Mouse (Mus musculus): ENCODE results near the gene Cyp4a10.
"Not testable (repeated sequence)": the region's sequence is repeated elsewhere in the genome, so short reads cannot be mapped to it uniquely, and the experiment has no call there.

The Cyp4a10 gene

GRCm38 (mm10) chr4:115518000-115518399, at the start of gene Cyp4a10:
Gene Cyp4a10 (plus strand): TSS chr4:115518264.
- not testable (repeated sequence) for DNase-seq

GRCm38 (mm10) chr4:115473585-115473984, 44.5 kb upstream of the Cyp4a10 start:
- not testable (repeated sequence) for DNase-seq

GRCm38 (mm10) chr4:115476051-115476450, 42.0 kb upstream of the Cyp4a10 start:
- not testable (repeated sequence) for DNase-seq

- DNase-seq = no peak
Measured at GRCm38 (mm10) chr4:115481006-115481652, 36.9 kb upstream of the Cyp4a10 start.

GRCm38 (mm10) chr4:115496001-115496400, 22.1 kb upstream of the Cyp4a10 start, which contains the start of gene Cyp4a14:
Gene Cyp4a14 (minus strand): TSS chr4:115496142.
- DNase-seq = no peak

- DNase-seq = no peak
Measured at GRCm38 (mm10) chr4:115497466-115497865, 20.6 kb upstream of the Cyp4a10 start.

GRCm38 (mm10) chr4:115513964-115514363, 4.1 kb upstream of the Cyp4a10 start:
- not testable (repeated sequence) for DNase-seq

GRCm38 (mm10) chr4:115519444-115519843, 1.4 kb downstream of the Cyp4a10 start:
- DNase-seq = no peak

GRCm38 (mm10) chr4:115521766-115522165, 3.7 kb downstream of the Cyp4a10 start:
- DNase-seq = no peak

- no peak for DNase-seq
Measured at GRCm38 (mm10) chr4:115545101-115545500, 27.0 kb downstream of the Cyp4a10 start.

GRCm38 (mm10) chr4:115546141-115546828, 28.2 kb downstream of the Cyp4a10 start:
- DNase-seq = no peak

GRCm38 (mm10) chr4:115552726-115553125, 34.7 kb downstream of the Cyp4a10 start:
- DNase-seq = no peak

- DNase-seq = no peak
Measured at GRCm38 (mm10) chr4:115555513-115555912, 37.4 kb downstream of the Cyp4a10 start.

GRCm38 (mm10) chr4:115557861-115558561, 39.9 kb downstream of the Cyp4a10 start:
- DNase-seq = no peak

GRCm38 (mm10) chr4:115561236-115561635, 43.2 kb downstream of the Cyp4a10 start:
- not testable (repeated sequence) for DNase-seq

- DNase-seq = no peak
Measured at GRCm38 (mm10) chr4:115563401-115563800, 45.3 kb downstream of the Cyp4a10 start, which contains the start of gene Cyp4a31. Gene Cyp4a31 (plus strand): TSS chr4:115563649.

- DNase-seq = not testable (repeated sequence)
Measured at GRCm38 (mm10) chr4:115564469-115565225, 46.6 kb downstream of the Cyp4a10 start.

- no peak for DNase-seq
Measured at GRCm38 (mm10) chr4:115575255-115575654, 57.2 kb downstream of the Cyp4a10 start.

- DNase-seq = no peak
Measured at GRCm38 (mm10) chr4:115575776-115576175, 57.7 kb downstream of the Cyp4a10 start.

- DNase-seq = no peak
Measured at GRCm38 (mm10) chr4:115583036-115583435, 65.0 kb downstream of the Cyp4a10 start.
